Mouse (Mus musculus): Measurements from ENCODE around the gene Cactin. TPM values are rescaled to one million over a fixed set of nuclear protein-coding genes. Genes with fewer than 3 reads are reported as not detected.

The Cactin gene
- polyA plus RNA-seq, 1 experiment from 2014 or later, result 40.3 TPM

DNA sequence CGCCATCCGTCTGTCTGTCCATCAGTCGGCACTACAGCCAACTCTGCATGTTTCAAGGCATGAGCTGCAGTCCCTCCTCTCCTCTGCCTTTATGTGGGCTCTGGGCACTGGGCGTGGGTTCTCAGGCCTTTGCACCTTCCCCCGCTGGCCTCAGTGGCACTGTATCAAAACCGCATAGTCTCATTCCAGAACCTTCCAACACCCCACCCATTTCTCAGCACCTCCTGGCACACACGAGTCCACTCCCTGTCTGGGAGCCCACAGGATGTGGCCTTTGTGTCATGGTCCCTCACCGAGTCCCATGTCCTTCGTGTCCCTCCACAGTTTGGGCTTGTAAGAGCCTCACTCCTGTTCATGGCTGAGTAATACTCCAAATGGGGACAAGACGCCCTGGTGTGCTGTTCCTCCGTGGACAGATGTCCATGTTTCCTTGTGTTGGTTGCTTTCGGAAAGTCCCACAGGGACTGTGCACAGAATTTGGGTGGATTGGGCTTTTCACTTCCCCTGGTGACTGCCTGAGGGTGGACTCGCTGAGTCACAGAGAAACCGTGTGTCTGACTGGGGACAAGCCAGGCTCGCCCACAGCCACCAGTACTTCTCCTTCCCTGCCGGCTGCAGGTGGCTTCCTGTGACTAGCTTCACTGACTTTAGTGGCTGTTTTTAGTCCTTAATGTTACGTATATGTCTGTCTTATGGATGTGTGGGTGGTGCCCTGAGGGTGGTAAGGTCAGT is 22.4 kb upstream of the Cactin start:
- no peak for ATAC-seq (ENCODE audit: insufficient number of reproducible peaks, low FRiP score)
- no peak overlapping the region for H3K9ac ChIP-seq
- peaks cover 88% of the 10 kb centered on the region for H3K4me1 ChIP-seq (replicated peaks)
- H3K36me3 ChIP-seq, result no peaks in the 10 kb centered on the region
- 0 out of 2 replicates have a peak overlapping the region, but pooled peaks have one; percentile 70 for H3K27ac ChIP-seq (ENCODE audit: poor library complexity, severe bottlenecking)
- no peak overlapping the region for H3K4me2 ChIP-seq
- no peaks in the 10 kb centered on the region for H3K27me3 ChIP-seq (replicated peaks)
- H3K9me3 ChIP-seq (replicated peaks), result no peaks in the 10 kb centered on the region
- H3K4me3 ChIP-seq, result no peak overlapping the region
- WGBS, result 89% methylated on average over 17 of the region's 17 CpGs

- ATAC-seq (ENCODE audit: insufficient number of reproducible peaks, low FRiP score), result no peak
- Histone ChIP-seq H3K4me1 (replicated peaks) (peaks cover 86% of the 10 kb centered on the region), H3K27ac (ENCODE audit: poor library complexity, severe bottlenecking) (peak overlapping the region; percentile 44; the same call in 1 of the 2 replicates), H3K36me3 (no peaks in the 10 kb centered on the region), H3K4me3 (no peak overlapping the region), H3K9ac (peak overlapping the region; percentile 43), H3K27me3 (replicated peaks) (no peaks in the 10 kb centered on the region), H3K4me2 (no peak overlapping the region), H3K9me3 (replicated peaks) (no peaks in the 10 kb centered on the region)
- 79% methylated on average over 14 of the region's 14 CpGs for WGBS
Measured at GRCm38 (mm10) chr10:81299585-81300351, 21.1 kb upstream of the Cactin start.

GRCm38 (mm10) chr10:81300352-81300907 is 20.5 kb upstream of the Cactin start:
- peak overlapping the region; percentile 37 for H3K9ac ChIP-seq
- no peak overlapping the region for H3K4me3 ChIP-seq
- no peaks in the 10 kb centered on the region for H3K27me3 ChIP-seq (replicated peaks)
- H3K4me2 ChIP-seq, result no peak overlapping the region
- 77% methylated on average over 9 of the region's 9 CpGs for WGBS
- 0 out of 2 replicates have a peak, but pooled peaks cover 2% of the 10 kb centered on the region for H3K36me3 ChIP-seq
- peak overlapping the region; percentile 11; the same call in 1 of the 2 replicates for H3K27ac ChIP-seq (ENCODE audit: poor library complexity, severe bottlenecking)
- peaks cover 84% of the 10 kb centered on the region for H3K4me1 ChIP-seq (replicated peaks)
- ATAC-seq (ENCODE audit: insufficient number of reproducible peaks, low FRiP score), result no peak
- no peaks in the 10 kb centered on the region for H3K9me3 ChIP-seq (replicated peaks)

DNA sequence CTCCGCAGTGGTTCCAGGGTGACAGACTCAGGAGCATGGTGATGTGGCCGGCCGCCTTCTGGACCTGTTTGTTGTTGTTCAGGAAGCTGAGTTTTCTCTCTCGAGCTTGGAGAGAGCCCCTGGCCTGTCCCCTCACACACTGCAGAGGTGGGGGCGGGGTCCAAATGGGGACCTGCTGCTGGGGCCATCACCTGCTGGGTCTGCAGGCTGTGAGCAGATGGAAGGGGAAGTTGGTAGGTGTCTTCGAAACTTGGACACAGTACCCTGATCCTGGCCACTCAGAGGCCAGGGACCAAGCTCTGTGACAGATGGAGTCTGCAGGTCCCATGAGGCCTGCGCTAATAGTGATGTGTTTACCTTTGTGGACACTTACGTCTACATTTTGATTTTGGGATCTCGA is 19.6 kb upstream of the Cactin start:
- peaks cover 77% of the 10 kb centered on the region for H3K4me1 ChIP-seq (replicated peaks)
- no peaks in the 10 kb centered on the region for H3K9me3 ChIP-seq (replicated peaks)
- H3K36me3 ChIP-seq, result peaks cover 11% of the 10 kb centered on the region
- H3K27ac ChIP-seq (ENCODE audit: poor library complexity, severe bottlenecking), result no peak overlapping the region
- H3K4me2 ChIP-seq, result no peak overlapping the region
- H3K27me3 ChIP-seq (replicated peaks), result no peaks in the 10 kb centered on the region
- no peak overlapping the region for H3K4me3 ChIP-seq
- 81% methylated on average over 9 of the region's 9 CpGs for WGBS
- ATAC-seq (ENCODE audit: insufficient number of reproducible peaks, low FRiP score), result no peak
- H3K9ac ChIP-seq, result peak overlapping the region; percentile 37; the same call in 1 of the 2 replicates

DNA sequence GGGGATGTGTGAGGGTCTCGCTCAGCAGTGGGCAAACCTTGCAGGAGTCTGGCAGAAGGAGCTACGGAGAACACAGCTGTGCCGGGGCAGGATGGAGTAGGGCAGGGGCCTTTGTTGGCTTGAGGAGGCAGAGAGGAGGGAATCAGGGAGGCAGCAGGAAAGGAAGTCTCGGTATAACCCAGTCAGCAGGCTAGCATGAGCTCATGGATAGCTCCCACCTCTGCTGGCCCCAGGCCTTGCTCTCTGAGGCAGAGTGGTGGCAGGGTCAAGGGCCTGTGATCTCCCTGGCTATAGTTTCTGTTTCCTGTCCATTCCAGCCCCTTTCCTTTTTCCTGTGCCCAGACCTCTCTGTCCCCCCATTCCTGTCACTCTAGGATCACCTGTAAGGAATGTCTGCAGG is 18.6 kb upstream of the Cactin start:
- Histone ChIP-seq H3K36me3 (peaks cover 21% of the 10 kb centered on the region), H3K27ac (ENCODE audit: poor library complexity, severe bottlenecking) (peak overlapping the region; percentile 65), H3K4me3 (no peak overlapping the region), H3K4me1 (replicated peaks) (peaks cover 75% of the 10 kb centered on the region), H3K4me2 (peak overlapping the region; percentile 41), H3K9ac (peak overlapping the region; percentile 53), H3K9me3 (replicated peaks) (no peaks in the 10 kb centered on the region), H3K27me3 (replicated peaks) (no peaks in the 10 kb centered on the region)
- WGBS, result 60% methylated on average over 4 of the region's 4 CpGs
- 0 out of 2 replicates have a peak, but pooled peaks have one; percentile 22 for ATAC-seq (ENCODE audit: insufficient number of reproducible peaks, low FRiP score)

DNA sequence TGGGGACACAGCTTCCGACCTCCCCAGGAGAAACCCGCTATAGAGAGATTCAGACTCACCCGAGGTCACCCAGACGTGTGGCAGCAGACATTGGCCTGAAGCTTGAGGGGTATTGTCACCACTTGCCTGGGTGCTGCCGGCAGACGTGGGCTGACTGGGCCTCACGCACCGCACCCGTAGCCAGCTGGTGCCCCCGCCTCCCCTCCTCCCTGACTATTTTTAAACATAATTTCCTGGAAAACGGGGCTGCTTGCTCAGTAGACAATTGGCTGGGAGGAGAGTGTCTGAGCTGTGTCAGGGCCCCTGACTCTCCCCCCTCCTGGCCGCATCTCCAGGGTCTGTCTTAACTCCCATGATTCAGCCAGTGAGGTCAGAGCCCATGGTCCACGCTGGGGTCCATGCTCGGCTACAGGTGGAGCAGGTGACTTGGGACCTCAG is 18.1 kb upstream of the Cactin start:
- Histone ChIP-seq H3K9ac (peak overlapping the region; percentile 53), H3K36me3 (peaks cover 26% of the 10 kb centered on the region), H3K4me3 (no peak overlapping the region), H3K4me1 (replicated peaks) (peaks cover 70% of the 10 kb centered on the region), H3K27me3 (replicated peaks) (no peaks in the 10 kb centered on the region), H3K27ac (ENCODE audit: poor library complexity, severe bottlenecking) (peak overlapping the region; percentile 65), H3K9me3 (replicated peaks) (no peaks in the 10 kb centered on the region), H3K4me2 (peak overlapping the region; percentile 41)
- 19% methylated on average over 14 of the region's 14 CpGs for WGBS
- ATAC-seq (ENCODE audit: insufficient number of reproducible peaks, low FRiP score), result peak; percentile 49

GRCm38 (mm10) chr10:81303258-81303657 is 17.6 kb upstream of the Cactin start:
- Histone ChIP-seq H3K27ac (ENCODE audit: poor library complexity, severe bottlenecking) (peak overlapping the region; percentile 65), H3K4me2 (peak overlapping the region; percentile 41), H3K4me3 (no peak overlapping the region), H3K9me3 (replicated peaks) (no peaks in the 10 kb centered on the region), H3K4me1 (replicated peaks) (peaks cover 66% of the 10 kb centered on the region), H3K9ac (peak overlapping the region; percentile 53), H3K36me3 (peaks cover 30% of the 10 kb centered on the region), H3K27me3 (replicated peaks) (no peaks in the 10 kb centered on the region)
- no peak; the same call in 1 of the 2 replicates for ATAC-seq (ENCODE audit: insufficient number of reproducible peaks, low FRiP score)
- 49% methylated on average over 10 of the region's 10 CpGs for WGBS

GRCm38 (mm10) chr10:81303761-81304160 is 17.1 kb upstream of the Cactin start:
- WGBS, result 66% methylated on average over 7 of the region's 7 CpGs
- H3K4me3 ChIP-seq, result no peak overlapping the region
- H3K36me3 ChIP-seq, result peaks cover 36% of the 10 kb centered on the region
- no peaks in the 10 kb centered on the region for H3K9me3 ChIP-seq (replicated peaks)
- H3K27ac ChIP-seq (ENCODE audit: poor library complexity, severe bottlenecking), result no peak overlapping the region
- peaks cover 61% of the 10 kb centered on the region for H3K4me1 ChIP-seq (replicated peaks)
- H3K27me3 ChIP-seq (replicated peaks), result no peaks in the 10 kb centered on the region
- 0 out of 2 replicates have a peak overlapping the region, but pooled peaks have one; percentile 28 for H3K9ac ChIP-seq
- H3K4me2 ChIP-seq, result no peak overlapping the region
- ATAC-seq (ENCODE audit: insufficient number of reproducible peaks, low FRiP score), result no peak

- Histone ChIP-seq H3K27me3 (replicated peaks) (no peaks in the 10 kb centered on the region), H3K9ac (0 out of 2 replicates have a peak overlapping the region, but pooled peaks have one; percentile 24), H3K4me3 (no peak overlapping the region), H3K9me3 (replicated peaks) (no peaks in the 10 kb centered on the region), H3K4me1 (replicated peaks) (peaks cover 51% of the 10 kb centered on the region), H3K36me3 (peaks cover 45% of the 10 kb centered on the region), H3K27ac (ENCODE audit: poor library complexity, severe bottlenecking) (no peak overlapping the region), H3K4me2 (peak overlapping the region; percentile 32; the same call in 1 of the 2 replicates)
- no peak for ATAC-seq (ENCODE audit: insufficient number of reproducible peaks, low FRiP score)
- WGBS, result 24% methylated on average over 8 of the region's 9 CpGs
Measured at GRCm38 (mm10) chr10:81304597-81305238, 16.2 kb upstream of the Cactin start.

GRCm38 (mm10) chr10:81305663-81306062 is 15.2 kb upstream of the Cactin start:
- peaks cover 55% of the 10 kb centered on the region for H3K36me3 ChIP-seq
- H3K4me1 ChIP-seq (replicated peaks), result peaks cover 42% of the 10 kb centered on the region
- no peak overlapping the region for H3K27ac ChIP-seq (ENCODE audit: poor library complexity, severe bottlenecking)
- H3K4me3 ChIP-seq, result no peak overlapping the region
- ATAC-seq (ENCODE audit: insufficient number of reproducible peaks, low FRiP score), result no peak
- H3K9ac ChIP-seq, result no peak overlapping the region
- no peaks in the 10 kb centered on the region for H3K27me3 ChIP-seq (replicated peaks)
- 90% methylated on average over 14 of the region's 14 CpGs for WGBS
- H3K4me2 ChIP-seq, result no peak overlapping the region
- no peaks in the 10 kb centered on the region for H3K9me3 ChIP-seq (replicated peaks)

All from heart, embryonic 12.5 days (tissue).